Mouse (Mus musculus) lung, adult 2 months (tissue): ENCODE measurements around the gene Krtap19-4. TPM values are rescaled to one million over a fixed set of nuclear protein-coding genes. Genes with fewer than 3 reads are reported as not detected.

Source experiments
- DNase-seq: peaks from one replicate; pipeline ENCODE4 v3.0.0; 2022
- H3K4me1 ChIP-seq: fragments of 200-500 bp; 2 replicates; pipeline ENCODE4 v1.6.1; 2011; ENCODE audit warnings: low read length; ENCODE audit not compliant: control insufficient read depth, insufficient read depth
- H3K4me3 ChIP-seq: fragments of 200-500 bp; replicated peaks from 2 replicates; pipeline ENCODE3; 2011; ENCODE audit warnings: low read depth, mild to moderate bottlenecking, control low read depth, low read length; ENCODE audit errors: extremely low read depth
- CTCF ChIP-seq: fragments of 200-500 bp; IDR thresholded peaks from 2 replicates; pipeline ENCODE4 v1.5.1; 2011; ENCODE audit warnings: mild to moderate bottlenecking, low read length, control low read depth; ENCODE audit not compliant: insufficient read depth
- POLR2A ChIP-seq: fragments of 200-500 bp; IDR thresholded peaks from 2 replicates; pipeline ENCODE4 v1.6.1; 2011; ENCODE audit warnings: low read depth, mild to moderate bottlenecking, control low read depth, low read length, borderline replicate concordance; ENCODE audit errors: extremely low read depth
- WGBS: fragments of 180-500 bp; shearing (Covaris S2); methylation state at CpG from one replicate; pipeline ENCODE4 v1.1.7; 2018; 5-methylcytosine and 5-hydroxymethylcytosine counted together
- polyA plus RNA-seq: library from polyadenylated mRNA; depleted of rRNA; stranded (reverse); fragments of >200 nt; gene quantifications from 2 replicates; pipeline ENCODE4 v1.2.3, GENCODE M21; 2012; rRNA removed

The Krtap19-4 gene
- polyA plus RNA-seq, 1 experiment: not detected

GRCm38 (mm10) chr16:88847363-88847762, 37.5 kb downstream of the Krtap19-4 start:
- DNase-seq: no peak
- TF ChIP-seq CTCF (no peak), POLR2A (no peak)
- WGBS: 88% methylated on average over 1 of the region's 1 CpGs
- no peaks in the 10 kb centered on the region for H3K4me1 ChIP-seq
- no peak overlapping the region for H3K4me3 ChIP-seq

Other genes starting within 250 kb of the Krtap19-4 start
- gene Krtap26-1, start 237.3 kb downstream of the Krtap19-4 start, polyA plus RNA-seq: not detected in 2 replicates
- not detected in 2 replicates for gene Krtap27-1, start 213.4 kb downstream of the Krtap19-4 start, polyA plus RNA-seq
- gene 2310061N02Rik, start 177.1 kb downstream of the Krtap19-4 start, polyA plus RNA-seq: not detected in 2 replicates
- not detected in 2 replicates for gene Krtap13-1, start 156.2 kb downstream of the Krtap19-4 start, polyA plus RNA-seq
- gene Krtap13, start 133.5 kb downstream of the Krtap19-4 start, polyA plus RNA-seq: not detected in 2 replicates
- gene 2310034C09Rik, start 126.2 kb downstream of the Krtap19-4 start, polyA plus RNA-seq: not detected in 2 replicates
- gene 2310057N15Rik, start 110.9 kb downstream of the Krtap19-4 start, polyA plus RNA-seq: not detected in 2 replicates
- not detected in 2 replicates for gene Gm5965, start 107.2 kb downstream of the Krtap19-4 start, polyA plus RNA-seq
- not detected in 2 replicates for gene Gm20741, start 72.9 kb downstream of the Krtap19-4 start, polyA plus RNA-seq
- not detected in 2 replicates for gene Krtap15, start 64.9 kb downstream of the Krtap19-4 start, polyA plus RNA-seq
- not detected in 2 replicates for gene Krtap14, start 58.9 kb downstream of the Krtap19-4 start, polyA plus RNA-seq
- gene Krtap19-1, start 15.7 kb downstream of the Krtap19-4 start, polyA plus RNA-seq: not detected in 2 replicates
- not detected in 2 replicates for gene Krtap19-2, start 10.8 kb downstream of the Krtap19-4 start, polyA plus RNA-seq
- not detected in 2 replicates for gene Krtap19-3, start 7.1 kb downstream of the Krtap19-4 start, polyA plus RNA-seq
- gene Krtap19-5, start 11.4 kb upstream of the Krtap19-4 start, polyA plus RNA-seq: not detected in 2 replicates
- gene Krtap19-9b, start 47.2 kb upstream of the Krtap19-4 start, polyA plus RNA-seq: not detected in 2 replicates
- not detected in 2 replicates for gene Krtap16-3, start 77.8 kb upstream of the Krtap19-4 start, polyA plus RNA-seq
- gene Krtap22-2, start 125.7 kb upstream of the Krtap19-4 start, polyA plus RNA-seq: not detected in 2 replicates
- gene Gm10229, start 130.2 kb upstream of the Krtap19-4 start, polyA plus RNA-seq: not detected in 2 replicates
- not detected in 2 replicates for gene Krtap6-1, start 146.6 kb upstream of the Krtap19-4 start, polyA plus RNA-seq
- not detected in 2 replicates for gene Gm10228, start 156.4 kb upstream of the Krtap19-4 start, polyA plus RNA-seq
- not detected in 2 replicates for gene Krtap6-5, start 162.8 kb upstream of the Krtap19-4 start, polyA plus RNA-seq
- gene 1110025L11Rik, start 178.9 kb upstream of the Krtap19-4 start, polyA plus RNA-seq: not detected in 2 replicates
- not detected in 2 replicates for gene Krtap6-3, start 198.9 kb upstream of the Krtap19-4 start, polyA plus RNA-seq